Mouse (Mus musculus) left cerebral cortex, postnatal 25 days (tissue): ENCODE results near the gene Cst6. TPM values are rescaled to one million over a fixed set of nuclear protein-coding genes. Genes with fewer than 3 reads are reported as not detected.

ENCODE experiments used
- DNase-seq, 2 experiments: peaks; one replicate each; pipeline ENCODE4 v3.0.0; 2022; ENCODE audit warnings: low spot score in 2 of 2, mixed read lengths in 1 of 2
- intact Hi-C: fragments of 180-260 bp; cut with DNase I; formaldehyde crosslinking; loops from one replicate; pipeline ENCODE4 v1.15.1; 2025
- total RNA-seq, 2 experiments: library from RNA; stranded (reverse); gene quantifications; 2 replicates each; pipeline ENCODE4 v1.2.3; 2021

The Cst6 gene
- total RNA-seq, 2 experiments from 2014 or later: 21.2 to 23.9 TPM

DNA sequence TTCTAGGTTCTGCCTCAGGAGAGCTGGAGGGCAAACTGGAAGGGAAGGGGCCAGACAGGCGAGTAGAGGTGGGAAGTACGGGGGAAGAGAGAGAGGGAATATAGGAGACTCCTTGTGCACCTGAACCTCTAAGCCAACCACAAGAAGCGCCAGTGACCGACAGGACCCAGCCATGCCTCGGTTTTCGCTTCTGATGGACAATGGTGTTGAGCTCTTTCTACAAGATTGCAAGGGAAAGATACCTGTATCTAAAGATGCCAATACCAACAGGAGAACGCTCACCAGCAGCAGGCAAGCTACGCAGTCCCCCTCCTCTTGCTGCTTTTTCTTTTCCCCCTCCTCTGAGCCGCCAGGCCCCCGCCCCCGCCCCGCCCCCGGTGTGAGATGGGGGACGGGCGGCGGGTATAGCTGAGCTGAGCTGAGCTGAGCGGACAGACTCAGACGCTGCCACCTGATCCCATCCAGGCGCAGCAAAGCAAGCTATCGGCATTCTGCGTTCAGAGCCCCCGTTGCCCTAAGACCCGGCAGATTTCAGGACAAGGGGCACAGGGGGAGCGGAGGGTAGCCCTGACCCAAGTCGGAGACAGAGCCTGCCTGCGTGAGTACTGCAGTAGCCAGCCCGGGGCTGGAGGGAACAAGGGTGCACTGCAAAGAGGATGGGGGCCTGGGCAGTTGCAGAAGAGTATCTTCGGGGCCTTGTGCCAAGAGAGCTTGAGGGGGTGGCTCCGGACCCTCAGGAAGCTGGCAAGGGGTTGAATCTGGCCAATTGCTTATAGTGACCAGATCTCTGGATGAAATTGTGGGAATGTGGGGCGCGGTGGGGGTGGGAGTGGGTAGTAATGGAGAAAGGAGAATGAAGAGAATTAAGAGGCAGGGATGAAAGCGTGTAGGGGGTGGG, 51.2 kb downstream of the Cst6 start, which contains the start of gene Gal3st3:
TSS of gene Gal3st3 (plus strand) at position 429 of the 898 bp plus-strand sequence.
- intact Hi-C loops: loop anchor here (2.0 to 5.0 kb wide), 2 partner anchors 69 to 193 kb away; partner anchors contain the start of genes Banf1, Cfl1 and Eif1ad

GRCm38 (mm10) chr19:5296630-5297029, 52.7 kb downstream of the Cst6 start:
- intact Hi-C loops: loop anchor here (2.0 to 5.0 kb wide), 2 partner anchors 71 to 194 kb away; partner anchors contain the start of genes Banf1, Cfl1 and Eif1ad
- DNase-seq: peak; percentile 68 to 93

More for the DNA sequence above, 51.2 kb downstream of the Cst6 start, which contains the start of gene Gal3st3:
- peak; percentile 62 to 69 for DNase-seq

GRCm38 (mm10) chr19:5295736-5296075, 53.7 kb downstream of the Cst6 start:
- intact Hi-C loops: loop anchor here (1.0 to 5.0 kb wide), 3 partner anchors 22 to 195 kb away; partner anchors contain the start of genes Banf1, Cfl1, Eif1ad and Pacs1
- no peak for DNase-seq

DNA sequence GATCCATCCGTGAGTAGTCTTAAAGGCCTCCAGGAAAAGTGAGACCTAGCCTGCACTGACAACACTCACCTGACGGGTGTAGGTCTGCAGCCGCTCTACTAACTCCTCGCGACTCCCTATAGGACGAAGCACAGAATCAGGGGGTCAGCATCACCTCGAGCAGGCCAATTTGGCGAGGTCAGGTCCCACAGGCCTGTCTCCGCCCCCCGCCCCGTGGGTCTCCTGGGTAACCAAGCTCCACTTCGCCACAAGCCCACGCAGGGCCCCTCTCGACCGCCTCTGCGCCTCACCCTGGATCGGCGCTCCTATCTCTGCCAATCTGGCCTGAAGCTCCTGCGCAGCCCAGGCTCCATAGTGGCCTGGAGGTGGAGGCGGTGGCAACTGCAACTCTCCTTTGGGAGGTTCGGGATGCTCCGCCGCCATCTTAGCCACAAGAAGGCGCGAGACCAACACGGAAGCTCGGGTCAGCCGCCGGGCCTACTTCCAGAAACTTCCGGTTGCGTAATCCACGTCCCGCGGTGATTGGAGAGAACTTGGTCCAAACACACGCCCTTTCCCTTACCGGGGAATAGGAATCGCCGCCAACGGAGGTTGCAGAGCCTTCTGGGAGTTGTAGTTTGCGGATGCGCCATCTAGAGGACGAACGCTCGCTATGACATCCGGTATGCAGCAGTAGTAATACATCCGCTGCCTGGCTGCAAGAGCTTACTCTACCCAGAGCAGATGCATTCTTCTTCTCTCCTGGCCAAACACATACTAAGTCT, 54.2 kb downstream of the Cst6 start, which contains the start of gene Sf3b2:
TSS of gene Sf3b2 (minus strand) at position 484 of the 764 bp plus-strand sequence.
- intact Hi-C loops: loop anchor here (1.0 to 5.0 kb wide), 2 partner anchors 22 to 72 kb away; partner anchors contain the start of genes Banf1, Eif1ad and Pacs1
- peak; percentile 98 to 100 for DNase-seq

Other genes starting within 250 kb of the Cst6 start
- 100 to 1,000 TPM; 157 to 159 TPM for gene Rab1b, start 242.5 kb downstream of the Cst6 start, total RNA-seq
- gene Klc2, start 231.0 kb downstream of the Cst6 start, total RNA-seq: 100 to 1,000 TPM; 245 to 251 TPM
- gene Pacs1, start 76.5 kb downstream of the Cst6 start, total RNA-seq: 10 to 100 TPM; 60.3 to 62.2 TPM
- gene Sf3b2, start 54.1 kb downstream of the Cst6 start, total RNA-seq: 100 to 1,000 TPM; 196 to 198 TPM
- gene Gal3st3, start 51.2 kb downstream of the Cst6 start, total RNA-seq: 10 to 100 TPM; 84.3 to 92.4 TPM
- not detected for gene Catsper1, start 13.8 kb downstream of the Cst6 start, total RNA-seq
- 10 to 100 TPM; 24.9 to 25.6 TPM for gene Eif1ad, start 17.2 kb upstream of the Cst6 start, total RNA-seq
- gene Banf1, start 17.6 kb upstream of the Cst6 start, total RNA-seq: 10 to 100 TPM; 83.4 to 84.4 TPM
- gene Sart1, start 39.1 kb upstream of the Cst6 start, total RNA-seq: 10 to 100 TPM; 87.9 to 92.8 TPM
- not detected for gene Tsga10ip, start 53.0 kb upstream of the Cst6 start, total RNA-seq
- gene Drap1, start 75.4 kb upstream of the Cst6 start, total RNA-seq: 100 to 1,000 TPM; 197 to 233 TPM
- gene AI837181, start 75.6 kb upstream of the Cst6 start, total RNA-seq: 10 to 100 TPM; 70.2 to 73.3 TPM
- gene Fosl1, start 98.0 kb upstream of the Cst6 start, total RNA-seq: not detected
- 10 to 100 TPM; 26.4 to 27.9 TPM for gene Ccdc85b, start 108.3 kb upstream of the Cst6 start, total RNA-seq
- gene Fibp, start 111.0 kb upstream of the Cst6 start, total RNA-seq: 10 to 100 TPM; 81.9 to 92.9 TPM
- under 1 TPM; 0.73 to 0.80 TPM for gene Ctsw, start 118.9 kb upstream of the Cst6 start, total RNA-seq
- 10 to 100 TPM; 15.2 to 16.4 TPM for gene Efemp2, start 124.4 kb upstream of the Cst6 start, total RNA-seq
- 10 to 100 TPM; 30.7 to 30.9 TPM for gene Mus81, start 138.8 kb upstream of the Cst6 start, total RNA-seq
- gene Cfl1, start 140.9 kb upstream of the Cst6 start, total RNA-seq: 1,000 to 10,000 TPM; 1,474 to 1,552 TPM
- 1 to 10 TPM; 5.1 to 7.7 TPM for gene 1700020D05Rik, start 154.2 kb upstream of the Cst6 start, total RNA-seq
- 10 to 100 TPM; 80.4 to 81.0 TPM for gene Snx32, start 161.0 kb upstream of the Cst6 start, total RNA-seq
- gene Ovol1, start 211.1 kb upstream of the Cst6 start, total RNA-seq: not detected
- gene Ap5b1, start 218.5 kb upstream of the Cst6 start, total RNA-seq: 1 to 10 TPM; 5.2 to 6.4 TPM